Mouse (Mus musculus) activated CD4-positive, CD25-positive, alpha-beta regulatory T cell (primary cell): ENCODE data around the gene Prkg2. TPM values are rescaled to one million over a fixed set of nuclear protein-coding genes. Genes with fewer than 3 reads are reported as not detected.

Experiments used
- polyA plus RNA-seq, 2 experiments: library from polyadenylated mRNA; unstranded; fragments of 100-300 nt; shearing (Covaris generic); gene quantifications; one replicate each; pipeline ENCODE4 v1.2.1; 2017

Prkg2 gene
- under 1 TPM in 1 of 2 experiments, not detected in 1; 0.11 TPM for polyA plus RNA-seq

DNA sequence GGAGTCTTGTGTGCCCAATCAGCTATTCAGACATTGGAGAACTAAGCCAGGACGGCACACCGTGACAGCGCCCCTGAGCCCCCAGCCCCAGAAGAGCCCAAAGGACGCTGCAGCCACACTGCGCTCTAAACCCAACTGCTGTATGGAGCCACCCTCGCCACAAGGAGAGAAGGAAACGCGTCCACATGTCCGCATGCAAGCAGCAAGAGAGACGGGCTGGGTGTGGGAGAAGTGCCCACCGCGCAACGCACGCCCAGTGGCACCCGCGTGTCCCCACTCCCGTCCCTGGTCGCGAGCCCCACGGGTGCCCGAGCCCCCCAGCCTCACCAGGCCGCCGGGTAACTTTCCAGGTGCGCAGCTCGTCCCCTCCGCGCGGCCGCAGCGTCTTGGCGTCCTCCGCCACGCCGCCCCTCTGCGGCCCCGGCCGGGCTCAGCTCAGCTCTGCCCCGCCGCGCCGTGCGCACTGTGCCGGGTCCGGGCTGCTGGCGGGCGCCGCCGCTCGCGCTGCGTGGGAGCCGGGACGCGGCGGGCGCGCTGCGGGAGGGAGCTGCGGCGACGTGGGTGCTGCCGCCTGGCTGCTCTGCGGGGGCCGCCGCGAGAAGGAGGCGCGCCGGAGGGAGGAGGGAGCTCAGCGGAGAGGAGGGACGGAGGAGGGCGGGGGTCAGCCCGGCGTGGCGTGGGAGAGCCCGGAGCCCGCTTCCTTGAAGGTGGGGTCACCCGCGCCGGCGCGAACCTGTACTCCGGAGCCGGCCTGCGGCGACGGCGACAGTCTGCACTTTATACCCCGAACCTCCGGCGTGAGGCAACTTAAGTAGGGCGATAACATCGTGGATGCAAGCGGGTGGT is at the start of gene Prkg2:
TSS of gene Prkg2 (minus strand) at position 756 of the 846 bp plus-strand sequence.

Other genes starting within 250 kb of the Prkg2 start
- gene Bmp3, start 182.9 kb downstream of the Prkg2 start, polyA plus RNA-seq, result under 1 TPM in 1 of 2 experiments, not detected in 1; 0.21 TPM